Mouse (Mus musculus): ENCODE data around the gene Dmwd. TPM values are rescaled to one million over a fixed set of nuclear protein-coding genes. Genes with fewer than 3 reads are reported as not detected.

Dmwd gene
- polyA plus RNA-seq, 1 experiment = 26.6 TPM

GRCm38 (mm10) chr7:19054047-19054776 is 21.8 kb upstream of the Dmwd start, which contains the start of gene Rsph6a:
Gene Rsph6a (plus strand): TSS chr7:19054690.
- 79% methylated on average over 33 of the region's 33 CpGs for WGBS
- H3K36me3 ChIP-seq (ENCODE audit: control insufficient read depth, insufficient read depth, low read length) = peaks cover 19% of the 10 kb centered on the region
- DNase-seq (ENCODE audit: low read depth in 1 of 2, low spot score in 2 of 2) = no peak

GRCm38 (mm10) chr7:19054777-19055076 is 21.3 kb upstream of the Dmwd start:
- Histone ChIP-seq H3K4me3 (ENCODE audit: extremely low read depth, insufficient read depth, insufficient read length) (no peak overlapping the region), H3K4me1 (ENCODE audit: control insufficient read depth, insufficient read depth, insufficient read length) (no peaks in the 10 kb centered on the region), H3K36me3 (ENCODE audit: control insufficient read depth, insufficient read depth, low read length) (peaks cover 15% of the 10 kb centered on the region), H3K27me3 (ENCODE audit: control insufficient read depth, insufficient read depth, low read length) (no peaks in the 10 kb centered on the region), H3K27ac (ENCODE audit: insufficient read depth, low read length) (no peak overlapping the region)
- WGBS = 93% methylated on average over 9 of the region's 9 CpGs
- TF ChIP-seq CTCF (IDR thresholded peaks at IDR 0.05; ENCODE audit: extremely low read depth, insufficient read depth, insufficient read length, insufficient replicate concordance) = no peak
- no peak for TF ChIP-seq POLR2A (IDR thresholded peaks at IDR 0.05; ENCODE audit: low read depth, low read length)
- DNase-seq (ENCODE audit: low read depth in 1 of 2, low spot score in 2 of 2) = no peak

More at GRCm38 (mm10) chr7:19054047-19054776, 21.8 kb upstream of the Dmwd start, which contains the start of gene Rsph6a:
- Histone ChIP-seq H3K27ac (ENCODE audit: insufficient read depth, low read length) (no peak within 1 kb of the TSS), H3K4me1 (ENCODE audit: control insufficient read depth, insufficient read depth, insufficient read length) (no peaks in the 10 kb centered on the region), H3K4me3 (ENCODE audit: extremely low read depth, insufficient read depth, insufficient read length) (no peak within 1 kb of the TSS), H3K27me3 (ENCODE audit: control insufficient read depth, insufficient read depth, low read length) (no peaks in the 10 kb centered on the region)
- no peak for TF ChIP-seq POLR2A (IDR thresholded peaks at IDR 0.05; ENCODE audit: low read depth, low read length)
- peak; percentile 24; the same call in 1 of the 2 replicates for TF ChIP-seq CTCF (IDR thresholded peaks at IDR 0.05; ENCODE audit: extremely low read depth, insufficient read depth, insufficient read length, insufficient replicate concordance)

- H3K4me3 ChIP-seq (ENCODE audit: extremely low read depth, insufficient read depth, insufficient read length) = no peak overlapping the region
- DNase-seq (ENCODE audit: low read depth in 1 of 2, low spot score in 2 of 2) = no peak
- no peak overlapping the region for H3K27ac ChIP-seq (ENCODE audit: insufficient read depth, low read length)
- 88% methylated on average over 8 of the region's 8 CpGs for WGBS
- H3K27me3 ChIP-seq (ENCODE audit: control insufficient read depth, insufficient read depth, low read length) = no peaks in the 10 kb centered on the region
- H3K4me1 ChIP-seq (ENCODE audit: control insufficient read depth, insufficient read depth, insufficient read length) = no peaks in the 10 kb centered on the region
- peaks cover 15% of the 10 kb centered on the region for H3K36me3 ChIP-seq (ENCODE audit: control insufficient read depth, insufficient read depth, low read length)
- TF ChIP-seq POLR2A (IDR thresholded peaks at IDR 0.05; ENCODE audit: low read depth, low read length) (no peak), CTCF (IDR thresholded peaks at IDR 0.05; ENCODE audit: extremely low read depth, insufficient read depth, insufficient read length, insufficient replicate concordance) (no peak)
Observed at GRCm38 (mm10) chr7:19055108-19055507, 20.9 kb upstream of the Dmwd start.

- TF ChIP-seq CTCF (IDR thresholded peaks at IDR 0.05; ENCODE audit: extremely low read depth, insufficient read depth, insufficient read length, insufficient replicate concordance) (no peak), POLR2A (IDR thresholded peaks at IDR 0.05; ENCODE audit: low read depth, low read length) (no peak)
- Histone ChIP-seq H3K27me3 (ENCODE audit: control insufficient read depth, insufficient read depth, low read length) (no peaks in the 10 kb centered on the region), H3K36me3 (ENCODE audit: control insufficient read depth, insufficient read depth, low read length) (peaks cover 5% of the 10 kb centered on the region), H3K27ac (ENCODE audit: insufficient read depth, low read length) (no peak overlapping the region), H3K4me3 (ENCODE audit: extremely low read depth, insufficient read depth, insufficient read length) (no peak overlapping the region), H3K4me1 (ENCODE audit: control insufficient read depth, insufficient read depth, insufficient read length) (no peaks in the 10 kb centered on the region)
- DNase-seq (ENCODE audit: low read depth in 1 of 2, low spot score in 2 of 2) = no peak
- 63% methylated on average over 10 of the region's 10 CpGs for WGBS
Observed at GRCm38 (mm10) chr7:19057405-19057804, 18.6 kb upstream of the Dmwd start.

- 44% methylated on average over 13 of the region's 13 CpGs for WGBS
- no peak overlapping the region for H3K4me3 ChIP-seq (ENCODE audit: extremely low read depth, insufficient read depth, insufficient read length)
- peaks cover 12% of the 10 kb centered on the region for H3K27me3 ChIP-seq (ENCODE audit: control insufficient read depth, insufficient read depth, low read length)
- DNase-seq (ENCODE audit: low read depth in 1 of 2, low spot score in 2 of 2) = no peak
- no peaks in the 10 kb centered on the region for H3K36me3 ChIP-seq (ENCODE audit: control insufficient read depth, insufficient read depth, low read length)
- H3K27ac ChIP-seq (ENCODE audit: insufficient read depth, low read length) = no peak overlapping the region
- H3K4me1 ChIP-seq (ENCODE audit: control insufficient read depth, insufficient read depth, insufficient read length) = no peaks in the 10 kb centered on the region
- TF ChIP-seq POLR2A (IDR thresholded peaks at IDR 0.05; ENCODE audit: low read depth, low read length) = no peak
- no peak for TF ChIP-seq CTCF (IDR thresholded peaks at IDR 0.05; ENCODE audit: extremely low read depth, insufficient read depth, insufficient read length, insufficient replicate concordance)
Observed at GRCm38 (mm10) chr7:19065896-19066295, 10.1 kb upstream of the Dmwd start.

- 33% methylated on average over 14 of the region's 14 CpGs for WGBS
- Histone ChIP-seq H3K27ac (ENCODE audit: insufficient read depth, low read length) (no peak overlapping the region), H3K36me3 (ENCODE audit: control insufficient read depth, insufficient read depth, low read length) (no peaks in the 10 kb centered on the region), H3K27me3 (ENCODE audit: control insufficient read depth, insufficient read depth, low read length) (peaks cover 12% of the 10 kb centered on the region), H3K4me3 (ENCODE audit: extremely low read depth, insufficient read depth, insufficient read length) (no peak overlapping the region), H3K4me1 (ENCODE audit: control insufficient read depth, insufficient read depth, insufficient read length) (no peaks in the 10 kb centered on the region)
- no peak for DNase-seq (ENCODE audit: low read depth in 1 of 2, low spot score in 2 of 2)
- no peak for TF ChIP-seq CTCF (IDR thresholded peaks at IDR 0.05; ENCODE audit: extremely low read depth, insufficient read depth, insufficient read length, insufficient replicate concordance)
- no peak for TF ChIP-seq POLR2A (IDR thresholded peaks at IDR 0.05; ENCODE audit: low read depth, low read length)
Observed at GRCm38 (mm10) chr7:19067063-19067462, 9.0 kb upstream of the Dmwd start.

- H3K27ac ChIP-seq (ENCODE audit: insufficient read depth, low read length) = no peak overlapping the region
- no peaks in the 10 kb centered on the region for H3K36me3 ChIP-seq (ENCODE audit: control insufficient read depth, insufficient read depth, low read length)
- TF ChIP-seq CTCF (IDR thresholded peaks at IDR 0.05; ENCODE audit: extremely low read depth, insufficient read depth, insufficient read length, insufficient replicate concordance) (no peak), POLR2A (IDR thresholded peaks at IDR 0.05; ENCODE audit: low read depth, low read length) (no peak)
- H3K4me3 ChIP-seq (ENCODE audit: extremely low read depth, insufficient read depth, insufficient read length) = no peak overlapping the region
- peaks cover 12% of the 10 kb centered on the region for H3K27me3 ChIP-seq (ENCODE audit: control insufficient read depth, insufficient read depth, low read length)
- H3K4me1 ChIP-seq (ENCODE audit: control insufficient read depth, insufficient read depth, insufficient read length) = no peaks in the 10 kb centered on the region
- 68% methylated on average over 12 of the region's 14 CpGs for whole genome bisulfite sequencing
- no peak for DNase-seq (ENCODE audit: low read depth in 1 of 2, low spot score in 2 of 2)
Observed at GRCm38 (mm10) chr7:19067935-19068334, 8.1 kb upstream of the Dmwd start.

All from spleen, adult 2 months (tissue).